Mouse (Mus musculus) stomach, adult 2 months (tissue): Measurements from ENCODE around the gene Smarcc1. TPM values are rescaled to one million over a fixed set of nuclear protein-coding genes. Genes with fewer than 3 reads are reported as not detected.

Experiments
- polyA plus RNA-seq: library from polyadenylated mRNA; depleted of rRNA; stranded (reverse); fragments of >200 nt; gene quantifications from 2 replicates; pipeline ENCODE4 v1.2.3, GENCODE M21; 2012; rRNA removed

The Smarcc1 gene
- 7.0 and 7.8 TPM in 2 replicates for polyA plus RNA-seq

GRCm38 (mm10) chr9:110116977-110117778 is at the start of gene Smarcc1:
TSS of gene Smarcc1 (plus strand) at chr9:110117708.

GRCm38 (mm10) chr9:110117779-110118139 is 251 bp downstream of the Smarcc1 start, which contains the start of gene Dhx30:
TSS of gene Dhx30 (minus strand) at chr9:110117830.

GRCm38 (mm10) chr9:110243221-110243833 is 125.8 kb downstream of the Smarcc1 start, which contains the start of gene Cspg5:
TSS of gene Cspg5 (plus strand) at chr9:110243783.

Other genes starting within 250 kb of the Smarcc1 start
- gene Cdc25a, start 242.1 kb upstream of the Smarcc1 start, polyA plus RNA-seq, result 4.6 and 6.3 TPM in 2 replicates
- gene Map4, start 186.2 kb upstream of the Smarcc1 start, polyA plus RNA-seq, result 115 and 151 TPM in 2 replicates
- 24.5 and 29.0 TPM in 2 replicates for gene Dhx30, start 122 bp downstream of the Smarcc1 start, polyA plus RNA-seq
- 0.38 and 0.63 TPM in 2 replicates for gene Cspg5, start 126.1 kb downstream of the Smarcc1 start, polyA plus RNA-seq
- gene Elp6, start 187.5 kb downstream of the Smarcc1 start, polyA plus RNA-seq, result 6.5 and 7.2 TPM in 2 replicates
- 42.4 and 43.4 TPM in 2 replicates for gene Scap, start 215.6 kb downstream of the Smarcc1 start, polyA plus RNA-seq